Mouse (Mus musculus) G1E (cell line): ENCODE data around the gene Ier3.

Experiments used
- CTCF ChIP-seq: IDR thresholded peaks from 2 replicates; pipeline ENCODE4 v1.5.1; 2012; ENCODE audit warnings: low read depth, low read length, inconsistent platforms, mixed read lengths
- GATA1 ChIP-seq: IDR thresholded peaks from 2 replicates; pipeline ENCODE4 v1.6.1; 2012; ENCODE audit warnings: borderline replicate concordance, low read length, inconsistent platforms, mixed read lengths

DNA sequence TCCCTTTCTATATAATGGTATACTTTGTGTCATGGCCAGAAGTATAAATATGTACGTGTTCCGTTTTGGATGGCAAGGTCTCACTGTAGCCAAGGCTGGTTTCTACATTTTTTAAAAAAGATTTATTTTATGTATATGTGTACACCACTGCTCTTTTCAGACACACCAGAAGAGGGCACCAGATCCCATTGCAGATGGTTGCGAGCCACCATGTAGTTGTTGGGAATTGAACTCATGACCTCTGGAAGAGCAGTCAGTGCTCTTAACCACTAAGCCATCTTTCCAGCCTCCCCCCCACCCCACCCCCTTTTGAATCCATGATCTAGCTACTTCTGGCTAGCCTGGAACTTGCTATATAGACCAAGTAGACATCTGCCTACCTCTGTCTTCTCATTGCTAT is 22.0 kb downstream of the Ier3 start:
- no peak for TF ChIP-seq CTCF
- TF ChIP-seq GATA1 = no peak
